8 mouse cellular contexts compared by ENCODE assay signal in genomic region chr10:90373469-90373868, GRCm38 (mm10).
DNase-seq lines count a peak whose midpoint lies in the region; ATAC-seq lines count a peak whose summit lies in the region.

No protein-coding gene starts in this region.

- no peaks in the 10 kb centered on the region for H3K36me3 ChIP-seq in kidney, embryonic 15.5 days
- H3K36me3 ChIP-seq in limb, embryonic 11.5 days (ENCODE audit: control insufficient read depth, insufficient read depth, low read length): no peaks in the 10 kb centered on the region

- no peaks in the 10 kb centered on the region for H3K9me3 ChIP-seq in kidney, embryonic 15.5 days (replicated peaks)
- no peaks in the 10 kb centered on the region for H3K9me3 ChIP-seq in limb, embryonic 11.5 days (ENCODE audit: control insufficient read depth, low read length)

- H3K4me2 ChIP-seq in kidney, embryonic 15.5 days: no peak overlapping the region
- no peak overlapping the region for H3K4me2 ChIP-seq in limb, embryonic 11.5 days (ENCODE audit: low read depth, severe bottlenecking)

- WGBS in kidney, embryonic 15.5 days: 31% methylated on average over 4 of the region's 4 CpGs
- WGBS in limb, embryonic 11.5 days: 39% methylated on average over 4 of the region's 4 CpGs

- DNase-seq in kidney, adult 9 months: peak; percentile 13
- peak; percentile 81 for DNase-seq in ES-CJ7 (ENCODE audit: low read depth, low spot score)
- DNase-seq in adrenal gland, postnatal 36 days: peak; percentile 53 to 67
- peak; percentile 20 for DNase-seq in embryo, embryonic 9.5 days (ENCODE audit: extremely low spot score)
- DNase-seq in limb, embryonic 11.5 days (ENCODE audit: low spot score): peak; percentile 47
- DNase-seq in testis, postnatal 10 days (ENCODE audit: low spot score): peak; percentile 65
- DNase-seq in gastrocnemius, postnatal 36 days: no peak

- H3K4me1 ChIP-seq in kidney, embryonic 15.5 days: no peaks in the 10 kb centered on the region
- H3K4me1 ChIP-seq in limb, embryonic 11.5 days (ENCODE audit: control insufficient read depth, insufficient read depth, low read length): no peaks in the 10 kb centered on the region

- no peak overlapping the region for H3K4me3 ChIP-seq in kidney, embryonic 15.5 days (replicated peaks)
- no peak overlapping the region for H3K4me3 ChIP-seq in limb, embryonic 11.5 days (ENCODE audit: low read depth, low read length)

- no peak overlapping the region for H3K27ac ChIP-seq in kidney, embryonic 15.5 days
- H3K27ac ChIP-seq in limb, embryonic 11.5 days (replicated peaks; ENCODE audit: low read depth, low read length): no peak overlapping the region

- no peak for ATAC-seq in kidney, embryonic 15.5 days (replicated peaks; ENCODE audit: low FRiP score)
- ATAC-seq in limb, embryonic 11.5 days (ENCODE audit: insufficient number of reproducible peaks, low FRiP score, low TSS enrichment, low read depth): no peak

- intact Hi-C loops in gastrocnemius, postnatal 36 days (cut with DNase I): loop anchor here (10.0 kb wide), 1 partner anchor 321 kb away; no protein-coding TSS in a partner anchor

- no peak overlapping the region for H3K9ac ChIP-seq in kidney, embryonic 15.5 days
- no peak overlapping the region for H3K9ac ChIP-seq in limb, embryonic 11.5 days (ENCODE audit: low read length)

- no peaks in the 10 kb centered on the region for H3K27me3 ChIP-seq in kidney, embryonic 15.5 days
- no peaks in the 10 kb centered on the region for H3K27me3 ChIP-seq in limb, embryonic 11.5 days (ENCODE audit: control insufficient read depth, insufficient read depth, low read length)

Comparison
In these comparisons a context has a peak if more than half of its experiments do, and no peak if none do; other contexts are left out.
1. DNase-seq: peak in kidney, adult 9 months (single experiment), ES-CJ7 (single experiment), adrenal gland, postnatal 36 days (2 of 2), embryo, embryonic 9.5 days (single experiment), limb, embryonic 11.5 days (single experiment) and testis, postnatal 10 days (single experiment); none in gastrocnemius, postnatal 36 days (0 of 2).